In the genomic region with DNA sequence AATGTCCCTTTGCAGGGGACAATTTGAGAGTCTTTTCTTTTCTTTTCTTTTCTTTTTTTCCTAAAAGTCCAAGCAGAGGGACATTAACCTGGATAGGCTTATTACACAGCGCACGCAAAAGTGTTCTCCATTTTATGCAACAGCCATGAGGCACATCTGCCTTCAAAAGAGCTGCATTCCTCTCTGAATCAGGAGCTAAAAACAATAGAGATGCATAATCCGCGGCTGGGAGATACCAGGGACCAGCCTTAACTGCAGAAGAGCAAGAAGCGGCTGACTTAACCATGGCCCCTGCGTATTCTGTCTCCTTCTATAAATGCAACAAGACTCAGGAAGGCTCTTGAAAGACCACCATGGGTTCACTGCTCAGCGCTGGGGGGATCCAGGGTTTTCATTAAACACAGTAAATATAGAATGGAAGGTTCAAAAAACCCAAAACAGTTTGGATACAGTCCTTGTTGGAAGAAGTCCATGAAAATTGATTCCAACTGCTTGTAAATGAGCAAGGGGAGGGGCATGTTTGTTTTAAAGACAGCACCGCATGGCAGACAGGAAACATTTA, we compare ENCODE assay signal across 25 mouse cellular contexts.
A peak's percentile ranks its signal among the peaks of the same experiment; 100 is the strongest.
DNase-seq lines count a peak whose midpoint lies in the region; ATAC-seq and TF ChIP-seq lines count a peak whose summit lies in the region.
"Had no signal": no experiment of that assay in that cellular context is flagged by ENCODE, and none has a peak within 500 bp of the region (broad histone marks: within the 10 kb centered on the region; RNA-seq: fewer than 3 reads in every experiment).

No protein-coding gene starts in this region.

- no peak overlapping the region for H3K4me3 ChIP-seq in midbrain, embryonic 14.5 days (replicated peaks; ENCODE audit: low read depth, low read length)
- no peak overlapping the region for H3K4me3 ChIP-seq in midbrain, embryonic 13.5 days (replicated peaks)
- no peak overlapping the region for H3K4me3 ChIP-seq in embryonic facial prominence, embryonic 14.5 days (ENCODE audit: low read depth, low read length)
- no peak overlapping the region for H3K4me3 ChIP-seq in myocyte
- no peak overlapping the region for H3K4me3 ChIP-seq in kidney, embryonic 16.5 days (ENCODE audit: low read length)
- H3K4me3 ChIP-seq: erythroblast, embryonic 14.5 days; heart, adult 2 months; heart, embryonic 12.5 days; liver, embryonic 12.5 days had no signal

- H3K4me2 ChIP-seq in midbrain, embryonic 14.5 days (ENCODE audit: low read length), result no peak overlapping the region
- H3K4me2 ChIP-seq in midbrain, embryonic 13.5 days (replicated peaks), result no peak overlapping the region
- peak overlapping the region; percentile 34 for H3K4me2 ChIP-seq in embryonic facial prominence, embryonic 14.5 days (ENCODE audit: low read depth, low read length)
- H3K4me2 ChIP-seq in myocyte (ENCODE audit: low read depth), result peak overlapping the region; percentile 34
- H3K4me2 ChIP-seq in kidney, embryonic 16.5 days (replicated peaks; ENCODE audit: low read depth, low read length), result no peak overlapping the region
- H3K4me2 ChIP-seq: heart, embryonic 12.5 days; hindbrain, embryonic 14.5 days; liver, embryonic 12.5 days had no signal

- H3K36me3 ChIP-seq in midbrain, embryonic 14.5 days (ENCODE audit: control insufficient read depth, insufficient read depth, low read length), result no peaks in the 10 kb centered on the region
- no peaks in the 10 kb centered on the region; the same call in 1 of the 2 replicates for H3K36me3 ChIP-seq in midbrain, embryonic 13.5 days
- H3K36me3 ChIP-seq in embryonic facial prominence, embryonic 14.5 days (ENCODE audit: control insufficient read depth, insufficient read depth, low read length), result 0 out of 2 replicates have a peak, but pooled peaks cover 4% of the 10 kb centered on the region
- H3K36me3 ChIP-seq in myocyte (ENCODE audit: control insufficient read depth, insufficient read depth), result no peaks in the 10 kb centered on the region
- H3K36me3 ChIP-seq in kidney, embryonic 16.5 days (ENCODE audit: insufficient read depth, low read length), result no peaks in the 10 kb centered on the region
- H3K36me3 ChIP-seq: heart, embryonic 12.5 days; liver, embryonic 12.5 days had no signal

- no peak overlapping the region for H3K27ac ChIP-seq in midbrain, embryonic 14.5 days (replicated peaks; ENCODE audit: low read depth, low read length)
- no peak overlapping the region for H3K27ac ChIP-seq in midbrain, embryonic 13.5 days
- H3K27ac ChIP-seq in embryonic facial prominence, embryonic 14.5 days (replicated peaks; ENCODE audit: low read depth, low read length), result peak overlapping the region; percentile 67
- no peak overlapping the region for H3K27ac ChIP-seq in kidney, embryonic 16.5 days (ENCODE audit: low read length)
- H3K27ac ChIP-seq: heart, adult 2 months; hindbrain, embryonic 14.5 days; liver, embryonic 12.5 days; macrophage had no signal

- H3K4me1 ChIP-seq in midbrain, embryonic 14.5 days (ENCODE audit: control insufficient read depth, insufficient read depth, low read length), result no peaks in the 10 kb centered on the region
- H3K4me1 ChIP-seq in midbrain, embryonic 13.5 days (replicated peaks), result peaks cover 5% of the 10 kb centered on the region; the same call in 1 of the 2 replicates
- H3K4me1 ChIP-seq in embryonic facial prominence, embryonic 14.5 days (ENCODE audit: control insufficient read depth, insufficient read depth, low read length), result peaks cover 11% of the 10 kb centered on the region
- 0 out of 2 replicates have a peak, but pooled peaks cover 5% of the 10 kb centered on the region for H3K4me1 ChIP-seq in kidney, embryonic 16.5 days (ENCODE audit: insufficient read depth, low read length)
- H3K4me1 ChIP-seq: heart, embryonic 12.5 days; liver, embryonic 12.5 days had no signal

- WGBS in midbrain, embryonic 14.5 days, result 43% methylated on average over 8 of the region's 8 CpGs
- WGBS in midbrain, embryonic 13.5 days, result 45% methylated on average over 8 of the region's 8 CpGs
- WGBS in embryonic facial prominence, embryonic 14.5 days, result 37% methylated on average over 8 of the region's 8 CpGs
- WGBS in kidney, embryonic 16.5 days, result 73% methylated on average over 8 of the region's 8 CpGs

- H3K9me3 ChIP-seq in midbrain, embryonic 14.5 days (ENCODE audit: control insufficient read depth, low read length), result peaks cover 10% of the 10 kb centered on the region
- peaks cover 8% of the 10 kb centered on the region for H3K9me3 ChIP-seq in midbrain, embryonic 13.5 days
- peaks cover 14% of the 10 kb centered on the region for H3K9me3 ChIP-seq in embryonic facial prominence, embryonic 14.5 days (ENCODE audit: control insufficient read depth, low read length)
- peaks cover 10% of the 10 kb centered on the region; the same call in 1 of the 2 replicates for H3K9me3 ChIP-seq in kidney, embryonic 16.5 days (ENCODE audit: low read length)
- H3K9me3 ChIP-seq: liver, embryonic 12.5 days had no signal

- H3K27me3 ChIP-seq in midbrain, embryonic 14.5 days (ENCODE audit: control insufficient read depth, insufficient read depth, low read length), result no peaks in the 10 kb centered on the region
- H3K27me3 ChIP-seq in midbrain, embryonic 13.5 days, result no peaks in the 10 kb centered on the region
- no peaks in the 10 kb centered on the region for H3K27me3 ChIP-seq in embryonic facial prominence, embryonic 14.5 days (replicated peaks; ENCODE audit: control insufficient read depth, insufficient read depth, low read length)
- no peaks in the 10 kb centered on the region for H3K27me3 ChIP-seq in myocyte (ENCODE audit: control insufficient read depth, insufficient read depth, insufficient read length)
- no peaks in the 10 kb centered on the region for H3K27me3 ChIP-seq in kidney, embryonic 16.5 days (ENCODE audit: insufficient read depth, low read length)
- H3K27me3 ChIP-seq: heart, embryonic 12.5 days; liver, embryonic 12.5 days had no signal

- no peak overlapping the region for H3K9ac ChIP-seq in midbrain, embryonic 14.5 days (replicated peaks; ENCODE audit: low read length)
- no peak overlapping the region for H3K9ac ChIP-seq in midbrain, embryonic 13.5 days (replicated peaks)
- 0 out of 2 replicates have a peak overlapping the region, but pooled peaks have one; percentile 8 for H3K9ac ChIP-seq in embryonic facial prominence, embryonic 14.5 days (ENCODE audit: low read depth, low read length)
- H3K9ac ChIP-seq in kidney, embryonic 16.5 days (replicated peaks; ENCODE audit: low read length), result no peak overlapping the region
- H3K9ac ChIP-seq: forebrain, postnatal 0 days; heart, embryonic 12.5 days; hindbrain, embryonic 14.5 days; liver, embryonic 12.5 days; liver, postnatal 0 days had no signal

- H3ac ChIP-seq in myocyte (ENCODE audit: control insufficient read depth, insufficient read length), result no peak overlapping the region

- ATAC-seq in midbrain, embryonic 14.5 days (ENCODE audit: low FRiP score, low TSS enrichment), result no peak
- no peak for ATAC-seq in midbrain, embryonic 13.5 days
- 0 out of 2 replicates have a peak, but pooled peaks have one; percentile 37 for ATAC-seq in embryonic facial prominence, embryonic 14.5 days (ENCODE audit: low read depth)
- ATAC-seq in kidney, embryonic 16.5 days (ENCODE audit: low FRiP score, low TSS enrichment), result no peak
- ATAC-seq: CD4-positive, CD25-positive, alpha-beta regulatory T cell, adult 4 months; forebrain, postnatal 0 days; intestine, postnatal 0 days; liver, embryonic 12.5 days; liver, postnatal 0 days had no signal

- no peak for TF ChIP-seq POLR2A in myocyte (IDR thresholded peaks at IDR 0.05; ENCODE audit: insufficient read length, low read depth)

- DNase-seq in heart, adult 11 months, result peak; percentile 70
- DNase-seq in heart, postnatal 4 days, result no peak
- peak; percentile 20 for DNase-seq in midbrain, embryonic 14.5 days
- peak; percentile 67 for DNase-seq in embryonic facial prominence, embryonic 14.5 days (ENCODE audit: low spot score)
- DNase-seq in thymus, postnatal 14 days, result no peak
- DNase-seq: adrenal gland, postnatal 10 days; cerebellum, adult 11 months; cerebellum, adult 9-10 months; forebrain, postnatal 0 days; gastrocnemius, postnatal 36 days; heart, adult 2 months; kidney, adult 9 months; kidney, postnatal 14 days; liver, postnatal 0 days; lung, postnatal 10 days had no signal

- no peaks in the 10 kb centered on the region for H3K79me2 ChIP-seq in myocyte (ENCODE audit: control insufficient read depth, insufficient read depth)

TF ChIP-seq in myocyte, 11 proteins besides CTCF, POLR2A, EP300 and RAD21:
- no peak for TF ChIP-seq CEBPB (IDR thresholded peaks at IDR 0.05; ENCODE audit: insufficient read depth, poor library complexity, severe bottlenecking)
- no peak for TF ChIP-seq MYOG (IDR thresholded peaks at IDR 0.05; ENCODE audit: control insufficient read depth in 1 of 3, insufficient read depth in 1 of 3, insufficient read length in 2 of 3, low read depth in 2 of 3)
- no peak for TF ChIP-seq POLR2AphosphoS2 (IDR thresholded peaks at IDR 0.05; ENCODE audit: insufficient read length, low read depth)
- TF ChIP-seq REST (IDR thresholded peaks at IDR 0.05; ENCODE audit: insufficient read depth, insufficient read length), result no peak
- no peak for TF ChIP-seq MYOD1 (IDR thresholded peaks at IDR 0.05; ENCODE audit: control insufficient read depth in 1 of 3, insufficient read length in 2 of 3, low read depth in 2 of 3)
- no peak for TF ChIP-seq E2F4 (IDR thresholded peaks at IDR 0.05; ENCODE audit: insufficient read depth)
- TF ChIP-seq TCF3 (IDR thresholded peaks at IDR 0.05; ENCODE audit: insufficient read length, low read depth), result no peak
- no peak for TF ChIP-seq TCF12 (IDR thresholded peaks at IDR 0.05; ENCODE audit: insufficient read depth, poor library complexity, severe bottlenecking)
- TF ChIP-seq MAX (IDR thresholded peaks at IDR 0.05; ENCODE audit: low read depth), result no peak
- TF ChIP-seq USF1 (IDR thresholded peaks at IDR 0.05; ENCODE audit: low read depth), result no peak
- no peak for TF ChIP-seq SRF (IDR thresholded peaks at IDR 0.05; ENCODE audit: control insufficient read depth, insufficient read length, low read depth)

Comparison
In these comparisons a context has a peak if more than half of its experiments do, and no peak if none do; other contexts are left out.
1. DNase-seq: peak in heart, adult 11 months (single experiment), midbrain, embryonic 14.5 days (single experiment) and embryonic facial prominence, embryonic 14.5 days (single experiment); none in heart, postnatal 4 days (single experiment) and thymus, postnatal 14 days (single experiment).
2. H3K4me2 ChIP-seq: peak in embryonic facial prominence, embryonic 14.5 days (single experiment) and myocyte (single experiment); none in midbrain, embryonic 14.5 days (single experiment), midbrain, embryonic 13.5 days (single experiment) and kidney, embryonic 16.5 days (single experiment).